Mouse (Mus musculus): ENCODE measurements around the gene Fam49a.
"Not testable (repeated sequence)": the region's sequence is repeated elsewhere in the genome, so short reads cannot be mapped to it uniquely, and the experiment has no call there.

The Fam49a gene

DNA sequence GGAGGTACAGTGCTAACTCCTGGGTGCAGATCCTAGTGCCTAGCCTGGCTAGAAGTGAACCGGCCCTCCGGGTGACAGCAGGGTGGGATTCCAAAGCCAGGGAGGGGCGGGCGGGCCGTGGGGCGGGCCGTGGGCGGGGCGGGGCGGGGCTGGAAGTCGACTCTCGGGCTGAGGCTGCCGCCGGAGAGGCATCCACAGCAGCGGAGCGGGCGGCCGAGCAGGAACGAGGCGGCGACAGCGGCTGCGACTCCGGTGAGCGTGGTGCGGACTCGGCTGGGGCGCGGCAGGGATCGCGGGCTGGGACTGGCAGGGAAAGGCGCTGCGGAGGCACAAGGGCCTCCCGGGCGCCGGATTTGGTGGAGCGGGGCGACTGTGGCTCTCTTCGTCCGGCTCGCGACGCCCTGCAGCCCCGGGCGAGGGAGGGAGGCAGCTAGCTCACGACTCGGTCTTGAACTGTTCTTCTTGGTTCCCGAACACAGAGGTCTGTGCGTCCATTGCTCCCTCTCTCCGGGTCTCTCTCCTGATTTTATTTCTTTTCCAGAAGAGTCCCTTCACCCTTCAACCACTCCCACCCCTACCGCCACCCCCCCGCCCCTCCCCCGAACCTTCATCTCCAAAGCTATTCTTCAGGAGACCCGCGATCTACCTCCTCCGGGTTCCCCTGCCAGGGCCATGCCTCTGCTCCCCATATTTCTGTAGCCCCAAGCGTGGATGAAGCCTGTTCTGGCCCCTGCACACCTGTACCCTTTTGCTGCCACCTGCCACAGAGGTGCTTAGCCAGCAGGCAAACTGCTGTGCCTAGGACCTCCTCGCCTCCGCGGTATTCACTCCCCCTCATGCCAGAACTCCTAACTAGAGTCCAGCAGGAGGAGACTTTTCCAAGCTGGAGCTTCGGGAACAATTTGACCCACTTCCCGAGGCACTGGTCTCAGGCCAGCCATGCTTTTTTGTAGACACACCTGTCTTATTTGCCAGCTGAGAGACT lies at the start of gene Fam49a:
TSS of gene Fam49a (plus strand) at position 153 of the 985 bp plus-strand sequence.
- DNase-seq, result peak; percentile 74 to 86

DNA sequence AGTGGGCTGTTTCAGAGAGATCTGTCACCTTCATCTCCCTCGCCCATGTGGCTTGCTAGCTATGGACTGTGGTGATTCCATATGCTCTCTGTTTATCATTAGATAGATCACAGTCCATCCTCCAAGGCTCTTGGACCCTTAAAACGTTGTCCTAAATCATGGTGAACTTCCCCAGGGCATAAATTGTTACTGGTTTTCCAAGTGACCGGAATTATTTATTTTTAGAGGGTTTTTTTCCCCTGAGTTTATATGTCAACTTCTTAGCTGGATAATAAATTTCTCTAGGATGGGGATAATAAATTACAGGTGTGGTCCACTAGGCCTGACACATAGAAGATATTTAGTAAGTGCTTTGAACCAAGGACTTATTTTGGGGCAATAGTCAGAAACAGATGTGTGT lies 48.4 kb upstream of the Fam49a start:
- no peak for DNase-seq

DNA sequence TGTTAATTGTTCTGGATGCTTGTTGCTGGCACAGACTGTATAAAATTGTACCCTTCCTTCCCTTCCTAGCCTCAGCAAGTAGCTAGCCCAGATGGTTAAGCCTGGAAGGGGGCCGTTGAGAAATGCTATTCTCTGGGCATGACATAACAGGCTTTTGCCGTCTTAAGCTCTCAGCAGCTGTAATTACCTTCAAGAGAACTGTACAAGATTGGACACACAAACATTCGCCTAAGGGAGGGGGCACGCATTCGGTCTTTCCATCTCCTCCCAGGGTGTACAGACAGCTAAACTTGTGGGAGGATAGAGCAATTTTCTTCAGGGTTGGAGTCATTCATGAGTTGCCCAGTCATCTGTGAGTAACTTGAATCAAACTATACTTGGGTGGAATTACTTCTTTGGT lies 43.0 kb upstream of the Fam49a start:
- DNase-seq, result no peak

DNA sequence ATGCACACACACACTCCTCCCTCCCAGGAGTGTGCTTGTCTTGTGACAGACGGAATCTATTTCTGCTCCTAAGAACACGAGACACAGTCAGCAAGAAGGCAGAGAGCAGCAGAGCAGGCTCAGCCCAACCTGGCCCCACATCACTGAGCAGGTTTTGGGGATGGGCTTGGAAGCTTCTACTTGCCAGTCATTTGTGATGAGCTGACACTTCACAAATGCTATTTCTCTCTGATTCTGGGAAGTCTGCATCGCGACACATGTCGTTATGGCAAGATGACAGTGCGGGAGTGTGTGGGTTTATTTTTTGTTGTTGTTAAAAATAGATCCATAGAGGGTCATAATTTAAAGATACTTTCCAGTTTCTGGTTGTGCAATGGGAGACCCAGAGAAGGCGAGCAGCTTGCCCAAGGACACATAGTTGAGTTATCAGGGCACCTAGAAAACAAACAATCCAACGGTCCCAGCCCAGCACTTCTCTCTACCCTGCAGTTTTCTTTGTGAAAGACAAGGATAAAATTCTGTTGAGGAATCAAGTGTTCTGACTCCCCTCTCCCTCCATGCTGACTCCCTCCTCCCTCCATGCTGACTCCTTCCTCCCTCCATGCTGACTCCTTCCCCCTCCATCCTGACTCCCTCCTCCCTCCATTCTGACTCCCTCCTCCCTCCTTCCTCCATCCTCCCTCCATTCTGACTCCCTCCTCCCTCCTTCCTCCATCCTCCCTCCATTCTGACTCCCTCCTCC lies 41.0 kb upstream of the Fam49a start:
- DNase-seq, result no peak

DNA sequence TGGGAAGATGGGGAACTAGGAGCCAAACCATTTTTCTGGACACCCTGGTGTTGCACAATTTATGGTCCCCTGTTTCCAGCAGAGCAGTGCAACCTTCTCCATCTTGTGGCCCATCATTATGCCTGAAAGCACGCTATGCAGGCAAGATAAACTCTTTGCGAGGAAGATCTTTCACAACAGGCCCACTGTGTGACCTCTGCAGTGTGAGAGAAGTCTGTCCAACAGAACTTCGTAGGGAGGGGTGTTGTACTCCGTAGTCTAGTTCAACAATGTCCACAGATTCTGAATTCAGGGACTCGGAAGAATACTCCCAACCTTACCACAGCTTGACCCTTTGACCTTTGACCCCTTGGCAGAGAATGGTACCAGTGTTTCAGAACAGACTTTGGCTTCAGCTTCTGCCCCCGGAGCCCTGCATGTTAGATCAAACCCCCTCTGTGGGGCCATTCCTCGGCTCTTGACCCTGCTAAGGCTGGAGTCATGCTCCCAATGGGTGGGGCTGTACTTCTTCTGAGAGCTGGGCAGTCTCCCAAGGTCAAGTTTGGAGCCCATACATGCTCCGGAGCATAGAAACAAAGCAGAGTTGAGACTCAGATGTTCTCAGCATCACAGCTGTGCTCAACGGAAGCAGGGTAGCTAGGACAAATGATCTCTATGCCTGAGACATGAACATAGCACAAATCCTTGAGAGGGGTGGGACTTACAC lies 39.2 kb upstream of the Fam49a start:
- DNase-seq, result no peak

DNA sequence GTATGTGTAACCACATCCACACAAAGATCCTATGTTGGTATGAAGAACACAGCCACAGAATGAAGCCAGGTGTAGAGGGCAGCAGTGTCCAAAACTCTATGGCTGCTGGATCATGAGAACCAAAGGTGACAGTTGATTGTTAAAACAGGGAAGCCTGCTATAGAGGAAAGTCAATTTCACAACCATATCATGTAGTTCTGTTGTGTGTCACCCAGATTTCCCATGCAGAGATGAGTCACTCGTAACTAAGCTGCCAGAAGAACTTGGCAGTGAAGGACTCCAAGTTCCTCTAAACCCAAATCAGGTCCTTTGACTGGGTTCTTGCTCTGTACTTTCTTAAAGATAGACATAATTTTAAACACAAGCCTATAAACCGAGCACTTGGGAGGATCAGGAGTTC lies 38.6 kb upstream of the Fam49a start:
- no peak for DNase-seq

GRCm38 (mm10) chr12:12225706-12226105 lies 36.2 kb upstream of the Fam49a start:
- no peak for DNase-seq

DNA sequence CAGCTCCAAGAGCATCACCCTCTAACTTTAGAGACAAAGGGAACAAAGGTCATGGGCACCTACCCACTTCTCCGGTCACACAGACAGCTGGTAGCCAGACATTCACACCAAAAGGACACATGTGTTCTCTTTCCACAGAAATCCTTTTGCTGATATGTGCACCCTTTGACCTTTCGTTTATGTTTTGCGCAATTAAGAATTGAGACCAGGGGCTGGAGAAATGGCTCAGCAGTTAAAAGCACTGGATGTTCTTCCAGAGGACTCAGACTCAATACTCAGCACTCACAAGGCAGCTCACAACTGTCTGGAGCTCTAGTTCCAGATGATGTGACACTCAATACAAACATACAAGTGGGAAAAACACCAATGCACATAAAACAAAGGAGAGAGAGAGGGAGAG lies 34.3 kb upstream of the Fam49a start:
- DNase-seq, result no peak

- no peak for DNase-seq
Measured at GRCm38 (mm10) chr12:12230031-12230557, 31.8 kb upstream of the Fam49a start.

DNA sequence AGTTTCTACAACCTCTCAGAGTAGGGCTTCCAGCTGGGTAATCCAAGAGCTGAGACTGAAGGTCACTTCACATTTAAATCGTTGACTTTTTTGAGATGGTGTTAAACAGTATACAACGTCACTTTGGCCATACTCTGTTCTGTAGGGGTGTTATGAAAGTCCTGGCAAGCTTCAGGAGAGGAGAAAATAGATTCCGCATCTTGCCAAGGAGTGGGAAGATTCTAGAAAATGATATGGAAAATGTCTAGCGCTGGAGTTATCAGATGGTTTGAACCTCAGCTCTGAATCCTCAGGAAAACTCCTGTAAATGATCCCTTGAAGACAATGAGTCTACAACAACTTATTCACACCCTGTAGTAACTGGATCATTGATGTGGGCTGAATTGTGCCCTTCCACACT lies 29.8 kb upstream of the Fam49a start:
- DNase-seq, result no peak

GRCm38 (mm10) chr12:12236978-12237377 lies 25.0 kb upstream of the Fam49a start:
- DNase-seq, result no peak

DNA sequence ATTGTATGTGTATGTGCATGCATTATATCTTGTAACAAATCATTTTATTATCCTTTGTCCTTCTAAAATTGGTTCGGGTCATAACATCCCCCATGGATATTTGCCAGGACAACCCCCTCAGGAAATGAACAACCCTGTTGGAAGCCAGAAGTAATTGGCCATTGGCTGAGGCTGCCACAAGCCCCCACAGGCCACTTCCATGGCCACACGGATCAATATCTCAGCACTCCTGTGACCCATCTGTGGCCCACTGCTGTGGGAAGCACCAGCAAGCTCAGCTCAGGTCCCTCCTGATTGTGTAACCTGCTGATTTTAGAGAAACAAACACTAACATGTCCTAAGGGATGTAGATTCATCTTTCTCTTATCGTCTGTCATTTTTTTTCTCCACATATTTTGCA lies 22.4 kb upstream of the Fam49a start:
- DNase-seq, result no peak

DNA sequence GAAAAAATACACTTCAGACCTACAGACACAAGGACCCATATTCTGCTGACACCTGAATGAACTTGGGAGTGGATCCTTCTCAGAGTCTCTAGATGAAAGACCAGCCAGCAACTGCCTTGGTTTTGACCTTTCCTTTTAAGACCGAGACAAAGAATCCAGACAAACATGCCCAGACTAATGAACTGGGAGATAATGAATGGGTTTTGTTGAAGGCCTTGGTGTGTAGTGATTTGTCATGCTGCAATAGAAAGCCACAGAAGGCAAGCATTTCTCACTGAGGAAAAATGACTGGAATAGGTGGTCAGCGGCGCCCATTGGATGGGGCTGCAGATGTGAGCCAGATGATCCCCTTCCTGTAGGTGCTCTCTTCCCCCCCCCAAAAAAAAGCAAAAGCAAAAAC lies 18.8 kb upstream of the Fam49a start:
- DNase-seq, result no peak

- DNase-seq, result not testable (repeated sequence)
Measured at GRCm38 (mm10) chr12:12247023-12247422, 14.9 kb upstream of the Fam49a start.

DNA sequence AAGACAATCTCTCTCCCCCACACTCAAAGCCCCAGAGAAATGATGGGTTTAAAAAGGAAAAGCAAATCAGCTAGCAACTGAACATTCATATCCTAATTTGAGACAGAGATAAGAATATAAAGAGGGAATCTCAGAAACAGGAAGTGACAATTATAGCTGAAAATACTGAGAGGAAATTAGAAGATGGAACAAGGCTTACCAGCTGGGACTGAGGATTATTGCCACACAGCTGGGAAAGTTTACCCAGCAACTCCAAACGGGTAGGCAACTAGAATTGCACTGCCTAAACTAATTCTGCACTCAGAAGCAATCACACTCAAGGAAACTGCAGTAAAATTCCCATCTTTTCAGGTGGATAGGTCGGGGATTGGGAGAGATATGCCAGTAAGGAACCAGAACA lies 12.4 kb upstream of the Fam49a start:
- DNase-seq, result no peak

DNA sequence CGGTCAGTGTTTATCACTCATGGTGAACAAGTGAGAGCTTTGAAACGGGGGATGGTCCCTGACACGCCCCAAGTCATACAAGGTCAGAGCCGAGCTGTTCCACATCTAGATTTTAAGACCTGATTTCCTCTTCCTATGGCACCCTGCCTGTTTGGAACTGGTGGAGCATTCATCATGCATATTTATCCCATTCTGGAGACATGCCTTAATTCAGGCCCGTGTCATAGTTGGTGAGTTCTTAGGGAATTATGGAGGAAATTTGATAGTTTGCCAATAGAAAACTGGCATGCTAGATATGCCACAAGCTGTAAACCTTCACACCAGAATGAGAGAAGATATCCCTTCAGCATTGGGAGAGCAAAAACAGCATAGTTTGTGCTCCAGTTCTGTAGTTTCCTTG lies 8.4 kb upstream of the Fam49a start:
- DNase-seq, result peak; percentile 47 to 56

GRCm38 (mm10) chr12:12254139-12254538 lies 7.8 kb upstream of the Fam49a start:
- DNase-seq, result no peak

- DNase-seq, result no peak
Measured at GRCm38 (mm10) chr12:12260979-12261960, 669 bp upstream of the Fam49a start.

GRCm38 (mm10) chr12:12263371-12263791 lies 1.4 kb downstream of the Fam49a start:
- no peak for DNase-seq

DNA sequence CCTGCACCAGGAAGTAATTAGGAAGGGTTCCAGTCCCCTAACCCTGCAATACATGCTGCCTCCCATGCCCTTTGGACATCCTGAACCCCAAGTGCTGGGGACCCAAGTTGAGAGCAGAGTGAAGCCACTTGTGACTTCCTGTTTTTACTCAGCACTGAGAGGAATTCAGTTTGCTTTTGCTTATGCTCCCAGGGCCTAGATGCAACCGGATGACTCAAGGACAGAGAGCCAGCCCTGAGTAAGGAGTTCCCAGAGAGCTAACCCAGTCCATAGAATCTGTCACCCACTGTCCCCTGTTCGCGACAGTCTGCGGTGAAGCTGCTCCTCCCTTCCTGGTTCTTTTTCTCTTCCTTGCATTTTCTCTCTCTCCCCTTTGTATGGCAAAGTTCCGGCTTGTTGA lies 2.2 kb downstream of the Fam49a start:
- peak; percentile 19 to 46 for DNase-seq

GRCm38 (mm10) chr12:12266552-12266951 lies 4.6 kb downstream of the Fam49a start:
- no peak for DNase-seq

DNA sequence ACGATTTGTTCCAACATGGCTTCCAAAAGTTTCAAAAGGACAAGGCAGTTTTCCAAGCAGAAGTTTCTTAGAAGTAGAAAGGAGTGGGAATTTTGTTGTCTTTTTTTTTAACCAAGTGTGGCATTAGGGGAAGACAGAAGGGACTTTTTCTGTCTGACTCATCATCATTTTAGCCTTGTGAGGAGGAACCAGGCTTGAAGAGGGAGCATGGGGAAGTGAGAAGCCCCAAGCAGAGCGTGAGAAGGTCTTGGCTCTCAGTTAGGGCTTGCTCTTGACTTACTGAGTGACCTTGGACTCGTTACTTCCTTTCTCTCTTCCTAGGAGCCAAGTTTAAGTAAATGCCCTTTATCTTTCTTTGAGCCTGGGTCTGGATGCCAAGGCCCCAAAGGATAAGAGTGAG lies 8.6 kb downstream of the Fam49a start:
- DNase-seq, result no peak

Measured in kidney, postnatal 25 days (tissue).